Mouse (Mus musculus) Patski (cell line): ENCODE measurements around the gene Tmed5. TPM values are rescaled to one million over a fixed set of nuclear protein-coding genes. Genes with fewer than 3 reads are reported as not detected.
A peak's percentile ranks its signal among the peaks of the same experiment; 100 is the strongest.

ENCODE experiments used
- ATAC-seq: fragments of 100-300 bp; one replicate; pipeline ENCODE4 v1.8.0; 2021
- CTCF ChIA-PET: fragments of 350-600 bp; sonication (Branson Sonifier 250); formaldehyde crosslinking; loops from one replicate; lab custom pipeline; 2022; ENCODE audit warnings: inconsistent platforms; lab: Charles Lee
- POLR2A ChIA-PET: fragments of 350-600 bp; sonication (Branson Sonifier 250); formaldehyde crosslinking; loops from one replicate; lab custom pipeline; 2022; ENCODE audit warnings: antibody characterized with exemption, inconsistent platforms; lab: Charles Lee
- DNase-seq: peaks from one replicate; pipeline ENCODE4 v3.0.0-alpha.2; 2011; ENCODE audit warnings: low read depth, low spot score
- H3K27me3 ChIP-seq: fragments of 371-371 bp; one replicate; pipeline ENCODE4 v1.5.1; 2021
- CTCF ChIP-seq: fragments of 100-300 bp; IDR thresholded peaks from one replicate; pipeline ENCODE4 v1.5.1; 2021
- in situ Hi-C: fragments of 300-500 bp; cut with MboI; formaldehyde crosslinking; loops from 3 replicates; pipeline ENCODE4 v1.11.1; 2018; ENCODE audit warnings: low pct_unique_long_range_greater_than_20kb, mixed read lengths
- polyA plus RNA-seq: library from polyadenylated mRNA; unstranded; gene quantifications from one replicate; pipeline ENCODE4 v1.2.3, GENCODE M21; 2021

Tmed5 gene
- polyA plus RNA-seq: 42.5 TPM

DNA sequence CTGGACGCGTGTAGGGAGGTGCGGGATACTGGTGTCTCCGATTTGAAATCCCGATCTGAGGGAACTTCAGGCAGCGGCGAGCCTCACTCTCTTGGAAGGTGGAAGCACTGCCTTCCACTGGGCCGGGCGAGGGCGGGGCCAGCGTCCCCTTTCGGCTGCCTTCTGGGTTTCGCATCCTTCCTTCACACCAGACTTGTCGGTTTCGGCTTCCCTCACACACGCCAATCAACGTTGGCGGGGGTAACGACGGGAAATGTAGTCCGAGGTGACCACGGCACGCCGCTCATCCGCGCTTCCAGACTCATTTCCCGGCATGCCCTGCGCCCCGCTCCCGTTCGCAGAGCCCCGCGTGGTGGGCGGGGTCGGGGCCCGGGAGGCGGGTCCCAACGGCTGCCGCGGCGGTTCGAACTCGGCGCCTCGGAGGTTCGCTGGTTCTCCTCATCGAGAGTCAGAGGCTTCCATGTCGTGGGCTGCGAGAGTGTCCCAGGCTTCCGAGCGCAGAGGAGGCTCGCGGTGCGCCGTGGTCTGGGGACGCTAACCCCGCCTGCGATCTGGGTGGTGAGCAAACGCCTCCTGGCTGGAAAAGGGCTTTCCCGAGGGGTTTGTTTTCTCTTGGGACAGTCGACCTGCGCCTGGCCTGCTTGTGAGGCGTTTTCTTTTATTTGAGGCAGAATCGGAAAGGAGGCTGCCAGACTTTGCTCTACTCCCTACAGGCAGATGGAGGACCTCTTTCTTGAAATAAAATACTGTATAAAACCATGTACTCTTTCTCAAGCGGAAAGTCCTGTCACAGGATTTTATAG lies at the start of gene Tmed5, which contains the start of gene Ccdc18:
Gene Tmed5, minus strand, starts transcription at position 180 of the 803 bp plus-strand sequence.
Gene Ccdc18, plus strand, starts transcription at position 435 of the 803 bp plus-strand sequence.
- no peaks in the 10 kb centered on the region for H3K27me3 ChIP-seq
- POLR2A ChIA-PET: no interaction called here
- in situ Hi-C loops: no loop called here
- DNase-seq (peak; percentile 96), ATAC-seq (peak; percentile 99)
- CTCF ChIA-PET: no interaction called here
- no peak for TF ChIP-seq CTCF

DNA sequence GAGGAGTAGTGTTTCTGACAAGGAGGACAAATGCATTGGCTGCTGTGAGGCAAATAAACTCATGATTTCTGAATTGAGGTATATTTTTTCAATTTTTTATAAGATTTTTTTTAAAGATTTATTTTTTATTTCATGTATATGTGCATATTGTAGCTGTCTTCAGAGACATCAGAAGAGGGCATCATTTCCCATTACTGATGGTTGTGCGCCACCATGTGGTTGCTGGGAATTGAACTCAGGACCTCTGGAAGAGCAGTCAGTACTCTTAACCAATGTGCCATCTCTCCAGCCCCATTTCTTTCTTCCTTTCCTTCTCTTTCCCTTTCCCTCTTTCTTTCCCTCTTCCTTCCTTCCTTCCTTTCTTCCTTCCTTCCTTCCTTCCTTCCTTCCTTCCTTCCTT lies 31.3 kb upstream of the Tmed5 start:
- ChIA-PET POLR2A (no interaction called here), CTCF (interaction anchor here (0.8 to 1.6 kb wide), 5 partner anchors 11 to 243 kb away, joined by 3 to 10 read pairs (median 3); no protein-coding TSS in a partner anchor)
- TF ChIP-seq CTCF: peak; percentile 81
- no peaks in the 10 kb centered on the region for H3K27me3 ChIP-seq
- in situ Hi-C loops: no loop called here
- DNase-seq (no peak), ATAC-seq (no peak)

DNA sequence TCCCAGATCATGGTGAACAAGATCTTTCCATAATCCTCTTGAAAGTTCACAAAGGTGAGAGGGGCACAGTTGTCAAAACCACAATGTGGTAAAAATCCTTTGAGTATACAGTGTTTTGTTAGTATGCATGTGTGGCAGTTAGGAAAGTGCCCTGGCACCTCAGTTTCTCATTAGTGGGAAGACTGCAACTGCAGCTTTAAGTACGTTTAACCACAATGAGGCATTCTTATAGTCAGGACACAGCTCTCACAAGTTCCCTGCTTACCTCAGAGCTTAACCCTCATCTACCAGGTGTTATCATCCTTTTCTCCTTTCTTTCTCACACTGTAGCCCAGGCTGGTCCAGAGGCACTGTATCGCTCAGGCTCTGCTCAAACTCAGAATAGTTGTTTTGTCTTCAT lies 28.4 kb upstream of the Tmed5 start:
- CTCF ChIA-PET: interaction anchor here (1.2 kb wide), 1 partner anchor 127 kb away, joined by 3 read pairs; no protein-coding TSS in a partner anchor
- ATAC-seq (no peak), DNase-seq (no peak)
- no peaks in the 10 kb centered on the region for H3K27me3 ChIP-seq
- in situ Hi-C loops: no loop called here
- no peak for TF ChIP-seq CTCF
- POLR2A ChIA-PET: no interaction called here

GRCm38 (mm10) chr5:108152592-108152991 lies 20.2 kb upstream of the Tmed5 start:
- ATAC-seq (no peak), DNase-seq (no peak)
- TF ChIP-seq CTCF: no peak
- H3K27me3 ChIP-seq: no peaks in the 10 kb centered on the region
- POLR2A ChIA-PET: no interaction called here
- in situ Hi-C loops: no loop called here
- CTCF ChIA-PET: interaction anchor here (1.5 kb wide), 1 partner anchor 11 kb away, joined by 4 read pairs; no protein-coding TSS in a partner anchor

DNA sequence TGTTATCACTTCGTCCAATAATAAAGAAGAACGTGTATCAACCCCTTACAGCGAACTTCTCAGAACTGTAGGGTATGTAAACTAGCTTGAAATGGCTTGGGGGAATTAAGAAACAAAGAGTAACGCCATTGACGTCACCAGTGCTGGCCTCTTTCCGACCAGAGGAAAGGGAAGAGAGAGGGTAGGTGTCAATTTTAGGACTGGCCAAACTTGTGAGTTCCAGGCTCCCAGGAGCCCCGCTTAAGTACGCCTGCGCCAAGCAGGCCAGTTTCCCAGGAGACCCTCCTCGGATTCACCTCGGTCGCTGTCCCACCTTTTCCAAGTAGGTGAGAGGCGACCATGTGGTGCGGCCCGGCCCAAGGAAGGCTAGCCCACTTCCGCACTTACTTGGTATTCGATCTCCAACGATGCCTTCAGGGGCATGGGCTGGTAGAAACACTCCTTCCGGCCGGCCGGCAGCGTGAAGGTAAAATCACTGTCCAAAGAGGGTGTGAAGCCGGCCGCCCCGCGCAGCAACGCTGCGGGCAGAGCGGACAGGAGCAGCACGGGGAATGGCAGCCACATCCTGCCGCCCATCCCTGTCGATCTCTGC lies 475 bp downstream of the Tmed5 start:
- no peaks in the 10 kb centered on the region for H3K27me3 ChIP-seq
- CTCF ChIA-PET: no interaction called here
- ATAC-seq: peak; percentile 63
- POLR2A ChIA-PET: no interaction called here
- in situ Hi-C loops: no loop called here
- no peak for TF ChIP-seq CTCF
- peak; percentile 24 for DNase-seq

DNA sequence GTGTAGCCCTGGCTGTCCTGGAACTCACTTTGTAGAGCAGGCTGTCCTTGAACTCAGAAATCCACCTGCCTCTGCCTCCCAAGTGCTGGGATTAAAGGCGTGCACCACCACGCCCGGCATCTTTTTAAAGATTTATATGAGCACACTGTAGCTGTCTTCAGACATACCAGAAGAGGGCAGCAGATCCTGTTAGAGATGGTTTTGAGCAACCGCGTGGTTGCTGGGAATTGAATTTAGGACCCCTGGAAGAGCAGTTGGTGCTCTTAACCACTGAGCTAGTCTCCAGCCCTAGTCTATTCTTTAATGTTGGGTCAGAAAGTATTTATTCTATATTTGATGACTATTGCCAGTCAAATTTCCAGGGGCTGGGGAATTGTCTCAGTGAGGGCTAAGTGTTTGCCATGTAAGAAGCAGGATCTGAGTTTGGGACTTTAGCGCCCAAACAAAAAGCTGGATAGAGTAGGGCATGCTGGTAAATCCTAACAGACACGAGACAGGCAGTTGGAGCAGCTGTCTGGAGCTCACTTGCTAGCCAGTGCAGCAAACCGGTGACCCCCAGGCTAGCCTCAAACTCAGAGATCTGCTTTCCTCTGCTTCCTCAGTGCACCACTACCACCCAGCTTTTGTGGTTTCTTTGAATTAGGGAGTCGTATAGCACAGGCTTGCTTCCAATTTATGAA lies 12.1 kb downstream of the Tmed5 start:
- H3K27me3 ChIP-seq: no peaks in the 10 kb centered on the region
- ATAC-seq (no peak), DNase-seq (no peak)
- ChIA-PET CTCF (interaction anchor here (1.2 to 1.5 kb wide), 2 partner anchors 12 to 43 kb away, joined by 3 read pairs; no protein-coding TSS in a partner anchor), POLR2A (interaction anchor here (0.6 kb wide), 1 partner anchor 54 kb away, joined by 3 read pairs; no protein-coding TSS in a partner anchor)
- in situ Hi-C loops: no loop called here
- peak; percentile 33 for TF ChIP-seq CTCF

DNA sequence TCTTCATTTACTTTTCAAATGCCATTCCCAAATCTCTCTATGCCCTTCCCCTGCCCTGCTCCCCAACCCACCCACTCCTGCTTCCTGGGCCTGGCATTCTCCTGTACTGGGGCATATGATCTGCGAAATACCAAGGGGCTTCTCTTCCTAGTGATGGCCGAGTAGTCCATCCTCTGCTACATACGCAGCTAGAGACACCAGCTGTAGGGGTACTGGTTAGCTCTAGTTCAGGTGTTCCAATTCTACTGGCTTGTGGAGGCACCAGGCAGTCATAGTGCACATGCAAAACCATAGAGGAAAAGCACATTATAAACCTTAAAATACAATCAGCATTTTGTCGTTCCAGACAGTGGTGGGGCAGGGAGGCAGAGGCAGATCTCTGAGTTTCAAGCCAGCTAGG lies 14.7 kb downstream of the Tmed5 start:
- ATAC-seq (no peak), DNase-seq (no peak)
- POLR2A ChIA-PET: no interaction called here
- CTCF ChIA-PET: interaction anchor here (1.2 kb wide), 1 partner anchor 83 kb away, joined by 4 read pairs; no protein-coding TSS in a partner anchor
- in situ Hi-C loops: no loop called here
- no peak for TF ChIP-seq CTCF
- H3K27me3 ChIP-seq: no peaks in the 10 kb centered on the region

DNA sequence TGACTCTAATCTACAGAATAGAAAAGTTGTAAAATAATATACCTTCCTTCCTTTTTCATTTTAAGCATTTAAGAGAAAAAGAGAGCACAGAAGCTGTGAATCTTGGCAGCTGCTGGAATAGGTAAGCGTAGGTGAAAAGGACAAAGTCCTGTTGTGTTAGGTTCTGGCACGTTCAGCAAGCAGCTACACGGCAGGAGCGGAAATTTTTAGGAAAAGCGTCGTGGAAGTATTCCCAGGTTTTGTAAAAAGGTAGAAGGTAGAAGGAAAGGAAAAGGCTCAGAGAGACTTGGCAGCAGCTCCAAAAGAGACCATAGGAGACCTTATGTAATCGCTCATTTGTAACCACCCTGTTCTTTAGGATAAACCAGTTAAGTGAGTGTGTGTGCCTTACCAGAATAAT lies 23.1 kb downstream of the Tmed5 start:
- POLR2A ChIA-PET: interaction anchor here (0.7 kb wide), 1 partner anchor 43 kb away, joined by 4 read pairs; no protein-coding TSS in a partner anchor
- no peak for ATAC-seq
- CTCF ChIA-PET: interaction anchor here (1.0 to 1.7 kb wide), 3 partner anchors 19 to 188 kb away, joined by 3 read pairs; no protein-coding TSS in a partner anchor

GRCm38 (mm10) chr5:108104306-108104705 lies 28.1 kb downstream of the Tmed5 start:
- ChIA-PET POLR2A (no interaction called here), CTCF (interaction anchor here (1.5 to 2.3 kb wide), 2 partner anchors 9 to 12 kb away, joined by 3 to 7 read pairs; no protein-coding TSS in a partner anchor)
- in situ Hi-C loops: no loop called here
- H3K27me3 ChIP-seq: no peaks in the 10 kb centered on the region
- no peak for TF ChIP-seq CTCF
- ATAC-seq (no peak), DNase-seq (no peak)

More for the DNA sequence above, 23.1 kb downstream of the Tmed5 start:
- TF ChIP-seq CTCF: no peak
- DNase-seq: no peak
- in situ Hi-C loops: no loop called here
- no peaks in the 10 kb centered on the region for H3K27me3 ChIP-seq

DNA sequence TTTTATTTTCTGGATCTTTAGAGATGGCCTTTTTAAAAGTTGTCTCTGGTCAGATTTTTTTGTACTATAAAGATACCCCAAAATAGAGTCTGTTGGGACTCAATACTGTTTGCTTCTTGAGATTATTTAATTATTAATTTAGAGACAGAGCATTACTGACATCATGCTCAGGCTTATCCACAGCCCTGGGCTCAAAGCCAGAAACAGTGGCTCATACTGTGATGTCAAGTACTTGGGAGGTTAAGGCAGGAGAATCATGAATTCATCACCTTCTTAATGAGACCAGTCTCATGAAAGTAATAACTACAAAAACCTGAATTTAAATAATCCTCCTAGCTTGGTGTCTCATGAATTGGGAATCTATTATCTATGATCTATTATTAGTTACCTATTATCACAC lies 32.2 kb downstream of the Tmed5 start:
- ATAC-seq (no peak), DNase-seq (peak; percentile 28)
- POLR2A ChIA-PET: no interaction called here
- in situ Hi-C loops: no loop called here
- TF ChIP-seq CTCF: no peak
- H3K27me3 ChIP-seq: no peaks in the 10 kb centered on the region
- CTCF ChIA-PET: no interaction called here
